Mouse (Mus musculus) lung, embryonic 15.5 days (tissue): ENCODE results near the gene Rnf40. TPM values are rescaled to one million over a fixed set of nuclear protein-coding genes. Genes with fewer than 3 reads are reported as not detected.

Experiments
- ATAC-seq: fragments of 200-750 bp; cut with Nextera tagmentation; 2 replicates; pipeline ENCODE4 v1.8.0; 2017; ENCODE audit warnings: moderate number of reproducible peaks, borderline replicate concordance; ENCODE audit not compliant: low FRiP score, low TSS enrichment; ENCODE audit errors: extremely low read depth
- H3K27ac ChIP-seq: fragments of 300-500 bp; sonication (generic); 2 replicates; pipeline ENCODE4 v1.5.1; 2015; ENCODE audit warnings: moderate library complexity, mild to moderate bottlenecking, inconsistent platforms
- H3K27me3 ChIP-seq: fragments of 300-500 bp; sonication (generic); 2 replicates; pipeline ENCODE4 v1.6.1; 2015; ENCODE audit warnings: inconsistent platforms
- H3K36me3 ChIP-seq: fragments of 300-500 bp; sonication (generic); 2 replicates; pipeline ENCODE4 v1.6.1; 2015; ENCODE audit warnings: inconsistent platforms
- H3K4me1 ChIP-seq: fragments of 300-500 bp; sonication (generic); 2 replicates; pipeline ENCODE4 v1.6.1; 2015; ENCODE audit warnings: inconsistent platforms
- H3K4me2 ChIP-seq: fragments of 300-500 bp; sonication (generic); 2 replicates; pipeline ENCODE4 v1.6.1; 2015; ENCODE audit warnings: inconsistent platforms, mild to moderate bottlenecking, moderate library complexity
- H3K4me3 ChIP-seq: fragments of 300-500 bp; sonication (generic); 2 replicates; pipeline ENCODE4 v1.5.1; 2015; ENCODE audit warnings: mild to moderate bottlenecking, inconsistent platforms
- H3K9ac ChIP-seq: fragments of 300-500 bp; sonication (generic); 2 replicates; pipeline ENCODE4 v1.6.1; 2015; ENCODE audit warnings: inconsistent platforms
- H3K9me3 ChIP-seq: fragments of 300-500 bp; sonication (generic); 2 replicates; pipeline ENCODE4 v1.6.1; 2016; ENCODE audit warnings: inconsistent platforms
- WGBS: fragments of 180-500 bp; shearing (Covaris S2); methylation state at CpG from one replicate; pipeline ENCODE4 v1.1.7; 2015; 5-methylcytosine and 5-hydroxymethylcytosine counted together
- polyA plus RNA-seq: library from polyadenylated mRNA; unstranded; fragments of >200 nt; fragmentation: Nextera tagmentation; extraction: Ambion mirVana; gene quantifications from 2 replicates; pipeline ENCODE4 v1.2.1, GENCODE M21; 2015

Gene Rnf40
- 46.9 and 49.0 TPM in 2 replicates for polyA plus RNA-seq

DNA sequence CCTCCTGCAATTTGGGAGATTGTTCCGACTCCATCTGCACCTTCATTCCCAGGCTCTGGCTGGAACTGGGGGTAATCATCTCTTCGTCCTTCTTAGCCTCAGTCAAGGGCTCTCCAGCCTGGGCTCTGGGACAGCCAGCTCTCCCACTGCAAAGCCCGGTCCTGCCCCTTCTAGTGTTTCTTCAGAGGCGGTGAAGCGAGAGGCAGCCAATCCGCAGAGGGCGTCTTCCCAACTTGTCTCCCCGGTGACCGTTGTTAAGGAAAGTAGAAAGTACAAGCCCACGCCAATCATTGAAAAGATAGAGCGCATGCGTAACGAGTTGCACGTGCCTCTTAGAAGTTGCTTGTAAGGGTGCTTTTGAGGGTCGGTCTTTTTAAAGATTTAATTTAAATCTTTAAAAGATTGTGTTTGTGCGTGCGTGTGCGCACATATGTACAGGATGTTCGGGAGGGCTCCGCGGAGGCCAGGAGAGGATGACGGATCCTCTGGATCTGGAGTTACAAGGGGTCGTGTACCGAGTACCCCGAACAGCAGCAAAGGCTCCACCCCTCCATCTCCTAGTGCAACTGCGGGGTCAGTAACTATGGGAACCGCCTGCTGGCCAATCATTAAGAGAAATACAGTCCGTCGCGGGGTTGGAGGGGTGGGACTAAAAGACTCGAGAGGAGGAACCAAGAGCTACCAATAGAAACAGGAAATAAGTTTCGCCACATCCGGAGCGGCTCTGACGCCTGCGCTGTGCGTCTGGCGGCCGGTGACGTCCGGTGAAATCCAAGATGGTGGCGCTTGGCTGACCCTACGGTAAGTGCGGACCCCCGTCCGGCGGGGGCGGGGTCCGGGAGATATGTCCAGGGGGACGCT is at the start of gene Rnf40, which contains the start of gene Ccdc189:
Gene Rnf40, plus strand, starts transcription at position 757 of the 861 bp plus-strand sequence.
Gene Ccdc189, minus strand, starts transcription at position 585 of the 861 bp plus-strand sequence.
- ATAC-seq = peak; percentile 98
- Histone ChIP-seq H3K9me3 (no peaks in the 10 kb centered on the region), H3K9ac (peak within 1 kb of the TSS; percentile 79), H3K4me2 (peak within 1 kb of the TSS; percentile 86), H3K27ac (peak within 1 kb of the TSS; percentile 72), H3K4me3 (peak within 1 kb of the TSS; percentile 65), H3K36me3 (peaks cover 48% of the 10 kb centered on the region), H3K27me3 (no peaks in the 10 kb centered on the region), H3K4me1 (peaks cover 17% of the 10 kb centered on the region)
- WGBS = under 1% methylated on average over 46 of the region's 50 CpGs

DNA sequence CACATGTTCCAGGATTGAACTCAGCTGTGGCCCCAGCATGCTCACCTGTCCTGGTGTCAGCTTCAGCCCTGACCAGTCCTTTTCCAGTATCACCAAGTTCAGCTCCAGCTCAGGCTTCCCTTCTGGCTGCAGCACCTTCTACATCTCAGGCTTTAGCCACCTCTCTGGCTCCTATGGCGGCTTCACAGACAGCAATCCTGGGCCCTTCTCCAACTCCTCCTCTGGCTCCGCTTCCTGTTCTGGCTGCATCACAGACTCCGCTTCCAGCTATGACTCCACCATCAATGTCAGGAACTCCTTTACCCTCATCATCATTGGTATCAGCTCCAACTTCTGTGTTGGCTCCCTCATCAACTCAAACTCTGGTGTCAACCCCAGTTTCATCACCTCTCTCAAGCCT is 46.9 kb upstream of the Rnf40 start:
- no peak for ATAC-seq
- H3K27ac ChIP-seq = no peak overlapping the region
- no peak overlapping the region for H3K4me3 ChIP-seq
- H3K27me3 ChIP-seq = no peaks in the 10 kb centered on the region
- H3K9me3 ChIP-seq = no peaks in the 10 kb centered on the region
- H3K36me3 ChIP-seq = peaks cover 91% of the 10 kb centered on the region
- H3K9ac ChIP-seq = no peak overlapping the region
- WGBS = 90% methylated on average over 3 of the region's 3 CpGs
- no peak overlapping the region for H3K4me2 ChIP-seq
- no peaks in the 10 kb centered on the region for H3K4me1 ChIP-seq

DNA sequence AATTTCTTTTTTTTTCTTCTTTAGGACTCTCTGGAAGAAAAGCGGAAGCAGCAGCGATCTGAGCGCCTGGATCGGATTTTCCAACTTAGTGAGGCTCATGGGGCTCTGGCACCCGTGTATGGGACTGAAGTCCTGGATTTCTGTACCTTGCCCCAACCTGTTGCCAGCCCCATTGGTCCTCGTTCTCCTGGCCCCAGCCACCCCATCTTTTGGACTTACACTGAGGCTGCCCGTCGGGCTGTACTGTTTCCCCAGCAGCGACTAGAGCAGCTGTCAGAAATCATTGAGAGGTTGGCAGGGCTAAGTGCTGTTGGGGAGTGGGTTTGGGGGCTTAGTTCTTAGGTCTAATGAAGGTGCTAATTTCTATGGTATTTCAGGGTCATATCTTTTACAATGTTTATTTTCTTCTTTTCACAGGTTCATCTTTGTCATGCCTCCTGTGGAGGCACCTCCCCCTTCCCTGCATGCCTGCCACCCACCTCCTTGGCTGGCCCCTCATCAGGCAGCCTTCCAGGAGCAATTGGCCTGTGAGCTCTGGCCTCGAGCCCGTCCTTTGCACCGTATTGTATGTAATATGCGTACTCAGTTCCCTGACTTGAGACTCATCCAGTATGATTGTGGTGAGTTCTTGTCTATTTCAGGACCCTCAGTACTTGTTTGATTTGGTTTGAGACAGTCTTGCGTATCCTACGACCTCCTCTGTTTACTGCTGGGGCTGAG is 39.3 kb upstream of the Rnf40 start:
- Histone ChIP-seq H3K27ac (no peak overlapping the region), H3K9me3 (no peaks in the 10 kb centered on the region), H3K4me2 (no peak overlapping the region), H3K27me3 (no peaks in the 10 kb centered on the region), H3K4me1 (no peaks in the 10 kb centered on the region), H3K9ac (no peak overlapping the region), H3K4me3 (no peak overlapping the region), H3K36me3 (peaks cover 80% of the 10 kb centered on the region)
- WGBS = 83% methylated on average over 15 of the region's 15 CpGs
- ATAC-seq = no peak

GRCm38 (mm10) chr7:127551558-127551957 is 37.0 kb upstream of the Rnf40 start:
- Histone ChIP-seq H3K4me3 (no peak overlapping the region), H3K27me3 (no peaks in the 10 kb centered on the region), H3K36me3 (peaks cover 82% of the 10 kb centered on the region), H3K27ac (no peak overlapping the region), H3K9me3 (no peaks in the 10 kb centered on the region), H3K9ac (no peak overlapping the region), H3K4me1 (no peaks in the 10 kb centered on the region), H3K4me2 (no peak overlapping the region)
- ATAC-seq = no peak
- WGBS = 91% methylated on average over 8 of the region's 8 CpGs

GRCm38 (mm10) chr7:127560580-127560979 is 28.0 kb upstream of the Rnf40 start:
- H3K4me3 ChIP-seq = no peak overlapping the region
- 0 out of 2 replicates have a peak, but pooled peaks cover 8% of the 10 kb centered on the region for H3K4me1 ChIP-seq
- H3K36me3 ChIP-seq = peaks cover 81% of the 10 kb centered on the region
- H3K27me3 ChIP-seq = no peaks in the 10 kb centered on the region
- H3K4me2 ChIP-seq = no peak overlapping the region
- H3K9ac ChIP-seq = no peak overlapping the region
- ATAC-seq = no peak
- no peaks in the 10 kb centered on the region for H3K9me3 ChIP-seq
- 92% methylated on average over 11 of the region's 11 CpGs for WGBS
- no peak overlapping the region for H3K27ac ChIP-seq

- Histone ChIP-seq H3K27me3 (no peaks in the 10 kb centered on the region), H3K36me3 (peaks cover 79% of the 10 kb centered on the region), H3K4me1 (0 out of 2 replicates have a peak, but pooled peaks cover 8% of the 10 kb centered on the region), H3K9ac (no peak within 1 kb of the TSS), H3K4me3 (no peak within 1 kb of the TSS), H3K4me2 (no peak within 1 kb of the TSS), H3K9me3 (no peaks in the 10 kb centered on the region), H3K27ac (no peak within 1 kb of the TSS)
- 80% methylated on average over 5 of the region's 5 CpGs for WGBS
- ATAC-seq = no peak
These were observed 27.2 kb upstream of the Rnf40 start, which contains the start of gene Tmem265 for GRCm38 (mm10) chr7:127561340-127561858. Gene Tmem265 (plus strand): TSS chr7:127561390.

DNA sequence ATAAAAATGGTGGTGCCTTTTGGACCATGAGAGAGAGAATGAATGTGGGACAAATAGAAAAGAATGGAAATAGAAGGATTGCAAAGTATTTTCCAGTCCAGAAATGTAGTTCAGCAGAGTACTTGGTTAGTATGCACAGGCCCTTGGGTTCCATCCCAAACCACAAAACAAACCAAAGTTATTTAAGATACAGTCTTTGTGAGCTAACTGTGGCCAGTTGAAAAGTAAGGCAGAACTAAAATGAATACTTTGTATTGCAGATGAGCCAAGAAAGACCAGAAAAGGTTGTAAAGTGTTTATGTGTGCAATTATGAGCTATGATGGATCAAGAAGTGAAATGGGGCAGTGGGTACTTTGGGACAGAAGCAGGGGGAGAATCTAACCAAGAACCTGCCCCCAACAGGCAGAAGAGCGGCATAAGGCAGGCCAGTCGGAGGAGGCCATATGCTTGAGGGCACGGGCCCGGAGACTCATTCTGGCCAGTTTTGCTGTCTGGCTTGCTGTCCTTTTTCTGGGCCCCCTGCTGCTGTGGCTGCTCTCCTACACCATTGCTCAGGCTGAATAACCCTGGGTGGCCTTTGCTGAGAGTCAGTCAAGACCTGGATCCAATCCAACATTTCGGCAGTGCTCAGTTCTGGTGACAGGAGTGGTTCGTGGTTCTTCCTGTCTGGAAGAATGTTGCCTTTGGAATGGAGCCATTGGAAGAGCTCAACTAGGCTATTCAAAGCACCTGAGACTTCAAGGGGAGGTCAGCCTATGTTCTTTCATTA is 24.0 kb upstream of the Rnf40 start:
- no peak for ATAC-seq
- 64% methylated on average over 6 of the region's 6 CpGs for WGBS
- H3K27ac ChIP-seq = no peak overlapping the region
- 0 out of 2 replicates have a peak, but pooled peaks cover 8% of the 10 kb centered on the region for H3K4me1 ChIP-seq
- H3K9ac ChIP-seq = no peak overlapping the region
- no peak overlapping the region for H3K4me2 ChIP-seq
- no peak overlapping the region for H3K4me3 ChIP-seq
- H3K9me3 ChIP-seq = no peaks in the 10 kb centered on the region
- no peaks in the 10 kb centered on the region for H3K27me3 ChIP-seq
- H3K36me3 ChIP-seq = peaks cover 59% of the 10 kb centered on the region

- peaks cover 18% of the 10 kb centered on the region for H3K36me3 ChIP-seq
- H3K27ac ChIP-seq = peak within 1 kb of the TSS; percentile 67
- peak; percentile 99 for ATAC-seq
- H3K27me3 ChIP-seq = no peaks in the 10 kb centered on the region
- WGBS = under 1% methylated on average over 17 of the region's 17 CpGs
- peaks cover 13% of the 10 kb centered on the region for H3K4me1 ChIP-seq
- peak within 1 kb of the TSS; percentile 84 for H3K4me3 ChIP-seq
- no peaks in the 10 kb centered on the region for H3K9me3 ChIP-seq
- H3K9ac ChIP-seq = peak within 1 kb of the TSS; percentile 76
- H3K4me2 ChIP-seq = peak within 1 kb of the TSS; percentile 92
These were observed 15.6 kb upstream of the Rnf40 start, which contains the start of gene Phkg2 for GRCm38 (mm10) chr7:127572895-127573471. Gene Phkg2 (plus strand): TSS chr7:127573340.

DNA sequence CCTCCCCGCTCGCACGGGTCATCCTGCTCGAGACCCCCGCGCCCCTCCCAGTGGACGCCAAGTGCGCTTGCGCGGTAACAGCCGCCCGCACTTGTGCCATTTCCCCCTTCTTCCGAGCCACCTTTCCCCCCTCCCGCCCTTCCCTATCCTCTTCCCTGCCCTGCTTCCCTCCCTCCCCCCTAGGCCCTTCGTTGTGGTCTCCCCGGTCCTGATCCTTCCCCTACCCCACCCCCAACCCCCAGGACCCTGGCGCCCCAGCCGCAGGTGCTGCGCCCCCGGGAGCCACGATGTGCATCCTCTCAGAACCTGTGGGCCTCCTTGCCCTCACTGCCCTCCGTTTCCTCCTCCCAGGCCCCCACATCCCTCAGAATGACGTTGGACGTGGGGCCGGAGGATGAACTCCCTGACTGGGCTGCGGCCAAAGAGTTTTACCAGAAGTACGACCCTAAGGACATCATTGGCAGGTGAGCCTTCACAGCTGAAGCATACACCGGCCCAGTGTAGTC is 15.0 kb upstream of the Rnf40 start:
- 2% methylated on average over 27 of the region's 28 CpGs for WGBS
- peak overlapping the region; percentile 76 for H3K9ac ChIP-seq
- ATAC-seq = no peak; the same call in 1 of the 2 replicates
- H3K4me1 ChIP-seq = peaks cover 13% of the 10 kb centered on the region
- peak overlapping the region; percentile 56 for H3K27ac ChIP-seq
- peaks cover 24% of the 10 kb centered on the region for H3K36me3 ChIP-seq
- H3K27me3 ChIP-seq = no peaks in the 10 kb centered on the region
- peak overlapping the region; percentile 92 for H3K4me2 ChIP-seq
- no peaks in the 10 kb centered on the region for H3K9me3 ChIP-seq
- H3K4me3 ChIP-seq = peak overlapping the region; percentile 84

- H3K4me2 ChIP-seq = peak overlapping the region; percentile 92
- no peaks in the 10 kb centered on the region for H3K9me3 ChIP-seq
- peaks cover 25% of the 10 kb centered on the region for H3K36me3 ChIP-seq
- WGBS = 17% methylated on average over 7 of the region's 7 CpGs
- peak overlapping the region; percentile 84 for H3K4me3 ChIP-seq
- ATAC-seq = no peak
- peak overlapping the region; percentile 76 for H3K9ac ChIP-seq
- H3K4me1 ChIP-seq = peaks cover 13% of the 10 kb centered on the region
- H3K27ac ChIP-seq = peak overlapping the region; percentile 56; the same call in 1 of the 2 replicates
- H3K27me3 ChIP-seq = no peaks in the 10 kb centered on the region
These were observed 14.5 kb upstream of the Rnf40 start for GRCm38 (mm10) chr7:127574115-127574514.
